Mouse (Mus musculus): ENCODE results near the gene Kcnq1.

DNA sequence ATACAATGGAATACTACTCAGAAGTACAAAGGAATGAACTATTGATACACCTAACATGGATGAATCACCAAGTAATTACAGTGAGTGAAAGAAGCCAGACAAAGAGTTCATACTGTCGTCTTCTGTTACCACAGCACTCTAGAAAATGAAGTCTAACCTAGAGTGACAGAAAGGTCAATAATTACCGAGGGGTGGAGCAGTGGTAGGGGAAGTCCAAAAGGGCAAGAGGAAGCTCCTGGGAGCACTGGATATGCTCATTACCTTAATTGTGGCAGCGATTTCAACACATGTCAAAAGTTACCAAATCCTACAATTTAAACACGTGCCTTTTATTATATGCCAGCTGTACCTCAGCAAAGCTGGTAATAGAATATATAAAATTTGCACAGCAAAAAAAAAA, 100.9 kb downstream of the Kcnq1 start:
- TF ChIP-seq GATA1 (IDR thresholded peaks at IDR 0.05; ENCODE audit: borderline replicate concordance, low read length) (no peak), FLI1 (IDR thresholded peaks at IDR 0.05; ENCODE audit: low read length) (no peak)
